Mouse (Mus musculus): Measurements from ENCODE around the gene Ctcfl. TPM values are rescaled to one million over a fixed set of nuclear protein-coding genes. Genes with fewer than 3 reads are reported as not detected.
"Not testable (repeated sequence)": the region's sequence is repeated elsewhere in the genome, so short reads cannot be mapped to it uniquely, and the experiment has no call there.

The Ctcfl gene
- polyA plus RNA-seq, 1 experiment from 2014 or later: 0.04 TPM

DNA sequence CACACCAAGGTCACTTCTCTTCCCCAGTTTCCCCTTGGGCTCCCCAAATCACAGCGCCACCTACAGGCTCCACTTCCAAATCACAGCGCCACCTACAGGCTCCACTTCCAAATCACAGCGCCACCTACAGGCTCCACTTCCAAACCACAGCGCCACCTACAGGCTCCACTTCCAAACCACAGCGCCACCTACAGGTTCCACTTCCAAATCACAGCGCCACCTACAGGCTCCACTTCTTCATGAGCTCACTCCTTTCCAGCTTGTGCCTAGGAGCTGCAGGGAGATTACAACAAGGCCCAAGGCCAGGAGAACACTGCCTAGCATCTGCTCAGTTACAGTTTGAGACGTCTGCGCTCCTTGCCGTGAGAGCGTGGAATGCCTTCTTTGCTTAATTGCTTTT is 22.0 kb downstream of the Ctcfl start:
- not testable (repeated sequence) for H3K36me3 ChIP-seq (replicated peaks); H3K27ac ChIP-seq; H3K27me3 ChIP-seq (ENCODE audit: poor library complexity, severe bottlenecking); H3K4me1 ChIP-seq; DNase-seq (ENCODE audit: extremely low spot score, low spot score); H3K9me3 ChIP-seq; H3K4me3 ChIP-seq
- 90% methylated on average over 10 of the region's 10 CpGs for WGBS

GRCm38 (mm10) chr2:173089437-173089836 is 29.9 kb downstream of the Ctcfl start:
- DNase-seq (ENCODE audit: extremely low spot score, low spot score): peak; percentile 82
- Histone ChIP-seq H3K9me3 (no peaks in the 10 kb centered on the region), H3K27ac (no peak overlapping the region), H3K36me3 (replicated peaks) (no peaks in the 10 kb centered on the region), H3K4me3 (no peak overlapping the region), H3K27me3 (ENCODE audit: poor library complexity, severe bottlenecking) (no peaks in the 10 kb centered on the region; the same call in 1 of the 2 replicates), H3K4me1 (0 out of 2 replicates have a peak, but pooled peaks cover 5% of the 10 kb centered on the region)
- 26% methylated on average over 6 of the region's 6 CpGs for WGBS

- no peaks in the 10 kb centered on the region for H3K36me3 ChIP-seq (replicated peaks)
- no peak overlapping the region for H3K4me3 ChIP-seq
- H3K9me3 ChIP-seq: no peaks in the 10 kb centered on the region
- peaks cover 16% of the 10 kb centered on the region for H3K4me1 ChIP-seq
- no peaks in the 10 kb centered on the region; the same call in 1 of the 2 replicates for H3K27me3 ChIP-seq (ENCODE audit: poor library complexity, severe bottlenecking)
- H3K27ac ChIP-seq: no peak overlapping the region
- WGBS: 71% methylated on average over 13 of the region's 13 CpGs
- DNase-seq (ENCODE audit: extremely low spot score, low spot score): no peak
Observed at GRCm38 (mm10) chr2:173087405-173087804, 31.9 kb downstream of the Ctcfl start.

DNA sequence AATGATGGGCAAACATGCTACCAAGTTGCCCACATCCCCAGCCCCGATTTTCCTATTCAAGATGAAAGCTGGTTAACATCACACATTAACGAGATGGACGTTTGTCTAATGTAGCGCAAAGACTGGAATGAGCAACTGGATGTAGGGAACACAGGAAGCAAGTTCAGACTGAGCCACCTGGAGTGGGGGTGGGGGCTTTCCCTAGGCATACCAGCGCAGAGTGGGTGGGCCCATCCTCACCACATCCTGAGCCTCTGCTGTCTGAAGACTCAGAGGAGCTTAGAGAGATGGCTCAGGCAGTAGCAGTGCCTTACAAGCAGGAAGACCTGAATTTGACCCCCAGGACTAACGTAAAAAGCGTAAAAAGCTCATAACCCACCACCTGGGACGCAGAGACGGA is 33.6 kb downstream of the Ctcfl start:
- H3K36me3 ChIP-seq (replicated peaks): no peaks in the 10 kb centered on the region
- peaks cover 20% of the 10 kb centered on the region for H3K4me1 ChIP-seq
- H3K27me3 ChIP-seq (ENCODE audit: poor library complexity, severe bottlenecking): no peaks in the 10 kb centered on the region; the same call in 1 of the 2 replicates
- no peak overlapping the region for H3K4me3 ChIP-seq
- WGBS: 84% methylated on average over 9 of the region's 9 CpGs
- no peak overlapping the region for H3K27ac ChIP-seq
- no peak for DNase-seq (ENCODE audit: extremely low spot score, low spot score)
- no peaks in the 10 kb centered on the region for H3K9me3 ChIP-seq

DNA sequence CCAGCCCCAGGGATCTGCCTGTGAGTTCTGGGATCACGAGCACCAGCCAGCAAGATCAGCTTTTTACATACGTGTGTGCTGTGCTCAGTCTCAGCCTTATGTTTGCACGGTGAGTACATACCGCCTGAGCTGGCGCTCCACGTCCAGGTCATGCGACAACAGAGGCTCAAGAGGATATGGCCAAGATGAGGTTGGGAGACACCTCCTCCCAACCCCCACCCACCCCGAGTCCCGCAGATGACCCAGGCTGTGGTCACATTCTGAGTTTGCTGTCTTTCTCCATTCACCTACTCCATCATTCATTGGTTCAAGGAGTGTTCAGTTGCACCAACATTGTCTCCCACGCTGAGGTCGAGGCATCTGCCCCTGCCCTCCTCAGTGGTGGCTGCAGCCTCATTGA is 34.5 kb downstream of the Ctcfl start:
- 93% methylated on average over 11 of the region's 11 CpGs for WGBS
- peaks cover 5% of the 10 kb centered on the region; the same call in 1 of the 2 replicates for H3K27me3 ChIP-seq (ENCODE audit: poor library complexity, severe bottlenecking)
- no peaks in the 10 kb centered on the region for H3K9me3 ChIP-seq
- no peak overlapping the region for H3K27ac ChIP-seq
- DNase-seq (ENCODE audit: extremely low spot score, low spot score): no peak
- H3K4me1 ChIP-seq: peaks cover 23% of the 10 kb centered on the region
- H3K36me3 ChIP-seq (replicated peaks): no peaks in the 10 kb centered on the region
- no peak overlapping the region for H3K4me3 ChIP-seq

- Histone ChIP-seq H3K4me1 (peaks cover 18% of the 10 kb centered on the region), H3K36me3 (replicated peaks) (no peaks in the 10 kb centered on the region), H3K27me3 (ENCODE audit: poor library complexity, severe bottlenecking) (peaks cover 6% of the 10 kb centered on the region; the same call in 1 of the 2 replicates), H3K4me3 (peak overlapping the region; percentile 20; the same call in 1 of the 2 replicates), H3K27ac (peak overlapping the region; percentile 67), H3K9me3 (no peaks in the 10 kb centered on the region)
- 17% methylated on average over 13 of the region's 13 CpGs for WGBS
- peak; percentile 44 for DNase-seq (ENCODE audit: extremely low spot score, low spot score)
Observed at GRCm38 (mm10) chr2:173083712-173084475, 35.4 kb downstream of the Ctcfl start.

DNA sequence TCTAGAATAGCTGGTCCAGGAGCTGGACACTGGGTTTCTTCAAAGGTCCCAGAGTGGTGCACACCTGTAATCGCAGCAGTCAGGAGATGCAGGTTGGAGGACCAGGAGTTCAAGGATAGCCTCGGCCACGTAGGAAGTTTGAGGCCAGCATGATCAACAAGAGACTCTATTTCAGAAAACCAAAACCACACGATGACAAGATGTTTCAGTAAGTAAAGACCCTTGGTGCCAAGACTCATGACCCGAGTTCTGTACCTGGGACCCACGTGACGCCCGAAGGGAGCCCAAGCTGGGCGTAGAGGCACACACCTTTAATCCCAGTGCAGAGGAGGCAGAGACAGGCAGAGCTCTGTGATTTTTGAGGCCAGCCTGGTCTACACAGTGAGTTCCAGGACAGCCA is 36.2 kb downstream of the Ctcfl start:
- H3K36me3 ChIP-seq (replicated peaks): no peaks in the 10 kb centered on the region
- no peak overlapping the region for H3K4me3 ChIP-seq
- no peak for DNase-seq (ENCODE audit: extremely low spot score, low spot score)
- 0 out of 2 replicates have a peak overlapping the region, but pooled peaks have one; percentile 67 for H3K27ac ChIP-seq
- H3K9me3 ChIP-seq: no peaks in the 10 kb centered on the region
- 84% methylated on average over 9 of the region's 9 CpGs for WGBS
- peaks cover 18% of the 10 kb centered on the region for H3K4me1 ChIP-seq
- H3K27me3 ChIP-seq (ENCODE audit: poor library complexity, severe bottlenecking): peaks cover 6% of the 10 kb centered on the region; the same call in 1 of the 2 replicates

GRCm38 (mm10) chr2:173082706-173083105 is 36.6 kb downstream of the Ctcfl start:
- WGBS: 91% methylated on average over 3 of the region's 3 CpGs
- H3K27me3 ChIP-seq (ENCODE audit: poor library complexity, severe bottlenecking): peaks cover 6% of the 10 kb centered on the region; the same call in 1 of the 2 replicates
- no peak overlapping the region for H3K4me3 ChIP-seq

DNA sequence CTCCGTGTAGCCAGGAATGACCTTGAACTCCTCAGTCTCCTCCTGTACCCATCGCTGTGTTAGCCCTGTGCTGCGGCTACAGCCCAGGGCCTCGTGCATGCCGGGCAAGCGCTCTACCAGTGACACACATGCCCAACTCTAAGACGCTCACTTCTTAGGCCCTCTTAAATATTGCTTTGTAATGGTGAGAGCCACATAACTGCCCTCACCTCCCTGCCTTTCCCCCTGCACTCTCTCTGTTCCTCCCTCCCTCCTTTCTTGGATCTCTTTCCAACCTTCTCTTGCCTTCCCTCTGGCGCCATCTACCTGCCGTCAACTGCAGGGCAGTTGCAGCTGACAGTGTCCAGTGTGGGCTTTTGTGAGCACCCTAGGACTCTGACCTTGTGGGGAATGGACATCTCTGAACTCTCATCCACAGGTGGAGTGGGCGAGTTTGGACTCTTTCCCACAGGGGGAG is 38.5 kb downstream of the Ctcfl start:
- Histone ChIP-seq H3K27ac (no peak overlapping the region; the same call in 1 of the 2 replicates), H3K9me3 (no peaks in the 10 kb centered on the region), H3K4me1 (peaks cover 18% of the 10 kb centered on the region), H3K36me3 (replicated peaks) (no peaks in the 10 kb centered on the region), H3K27me3 (ENCODE audit: poor library complexity, severe bottlenecking) (0 out of 2 replicates have a peak, but pooled peaks cover 6% of the 10 kb centered on the region), H3K4me3 (no peak overlapping the region)
- WGBS: 33% methylated on average over 10 of the region's 10 CpGs
- peak; percentile 72 for DNase-seq (ENCODE audit: extremely low spot score, low spot score)

More at GRCm38 (mm10) chr2:173082706-173083105, 36.6 kb downstream of the Ctcfl start:
- H3K4me1 ChIP-seq: peaks cover 18% of the 10 kb centered on the region
- H3K27ac ChIP-seq: no peak overlapping the region
- DNase-seq (ENCODE audit: extremely low spot score, low spot score): no peak
- no peaks in the 10 kb centered on the region for H3K36me3 ChIP-seq (replicated peaks)
- no peaks in the 10 kb centered on the region for H3K9me3 ChIP-seq

GRCm38 (mm10) chr2:173079766-173080549 is 39.4 kb downstream of the Ctcfl start:
- Histone ChIP-seq H3K4me3 (no peak overlapping the region), H3K36me3 (replicated peaks) (no peaks in the 10 kb centered on the region), H3K27me3 (ENCODE audit: poor library complexity, severe bottlenecking) (0 out of 2 replicates have a peak, but pooled peaks cover 6% of the 10 kb centered on the region), H3K9me3 (no peaks in the 10 kb centered on the region), H3K4me1 (peaks cover 18% of the 10 kb centered on the region), H3K27ac (no peak overlapping the region)
- DNase-seq (ENCODE audit: extremely low spot score, low spot score): no peak
- 59% methylated on average over 10 of the region's 10 CpGs for WGBS

GRCm38 (mm10) chr2:173076921-173077320 is 42.4 kb downstream of the Ctcfl start:
- H3K27ac ChIP-seq: no peak overlapping the region
- no peak for DNase-seq (ENCODE audit: extremely low spot score, low spot score)

GRCm38 (mm10) chr2:173073666-173074065 is 45.7 kb downstream of the Ctcfl start:
- no peak overlapping the region for H3K27ac ChIP-seq
- WGBS: 84% methylated on average over 5 of the region's 5 CpGs
- no peaks in the 10 kb centered on the region for H3K36me3 ChIP-seq (replicated peaks)
- DNase-seq (ENCODE audit: extremely low spot score, low spot score): no peak
- H3K4me3 ChIP-seq: no peak overlapping the region
- H3K27me3 ChIP-seq (ENCODE audit: poor library complexity, severe bottlenecking): no peaks in the 10 kb centered on the region
- no peaks in the 10 kb centered on the region for H3K4me1 ChIP-seq
- peaks cover 6% of the 10 kb centered on the region for H3K9me3 ChIP-seq

More at GRCm38 (mm10) chr2:173076921-173077320, 42.4 kb downstream of the Ctcfl start:
- no peaks in the 10 kb centered on the region for H3K36me3 ChIP-seq (replicated peaks)
- 85% methylated on average over 9 of the region's 9 CpGs for WGBS
- peaks cover 5% of the 10 kb centered on the region for H3K9me3 ChIP-seq
- 0 out of 2 replicates have a peak, but pooled peaks cover 7% of the 10 kb centered on the region for H3K4me1 ChIP-seq
- H3K27me3 ChIP-seq (ENCODE audit: poor library complexity, severe bottlenecking): 0 out of 2 replicates have a peak, but pooled peaks cover 6% of the 10 kb centered on the region
- no peak overlapping the region for H3K4me3 ChIP-seq
